Mouse (Mus musculus): ENCODE data around the gene Bcl3. TPM values are rescaled to one million over a fixed set of nuclear protein-coding genes. Genes with fewer than 3 reads are reported as not detected.

Gene Bcl3
- polyA plus RNA-seq, 1 experiment: 14.4 TPM

DNA sequence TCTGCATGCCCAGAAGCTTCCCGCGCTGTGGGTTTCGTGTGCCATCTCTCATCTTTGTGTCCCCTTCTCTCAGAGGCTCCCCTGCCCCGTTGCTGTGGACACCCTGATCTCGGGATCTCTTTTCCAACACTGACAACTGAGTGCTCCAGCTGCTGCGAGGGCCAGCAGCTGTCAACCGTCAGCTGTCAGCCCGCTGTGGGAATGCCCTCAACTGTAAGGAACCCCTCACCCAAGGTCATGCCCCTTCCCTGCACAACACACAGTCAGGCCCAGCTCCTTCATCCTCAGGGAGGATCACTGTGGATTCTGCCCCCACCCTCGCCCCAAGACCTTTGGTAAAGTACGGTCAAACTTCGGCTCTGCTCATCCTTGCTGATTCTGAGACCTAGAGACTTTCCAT is 60.3 kb downstream of the Bcl3 start:
- no peak for DNase-seq
- Histone ChIP-seq H3K27me3 (replicated peaks; ENCODE audit: control insufficient read depth, insufficient read depth, low read length) (no peaks in the 10 kb centered on the region), H3K36me3 (ENCODE audit: control insufficient read depth, insufficient read depth, low read length) (no peaks in the 10 kb centered on the region; the same call in 1 of the 2 replicates), H3K4me3 (ENCODE audit: insufficient read depth, low read depth, low read length) (no peak overlapping the region), H3K27ac (ENCODE audit: insufficient read depth, low read depth, low read length) (no peak overlapping the region), H3K4me1 (ENCODE audit: control insufficient read depth, insufficient read depth, low read length) (no peaks in the 10 kb centered on the region)
- no peak for TF ChIP-seq CTCF (conservative IDR thresholded peaks at IDR 0.05; ENCODE audit: insufficient read depth, insufficient read length, low read depth, low read length)
- TF ChIP-seq POLR2A (IDR thresholded peaks at IDR 0.05; ENCODE audit: low read depth, low read length): no peak
- WGBS: 68% methylated on average over 11 of the region's 11 CpGs

DNA sequence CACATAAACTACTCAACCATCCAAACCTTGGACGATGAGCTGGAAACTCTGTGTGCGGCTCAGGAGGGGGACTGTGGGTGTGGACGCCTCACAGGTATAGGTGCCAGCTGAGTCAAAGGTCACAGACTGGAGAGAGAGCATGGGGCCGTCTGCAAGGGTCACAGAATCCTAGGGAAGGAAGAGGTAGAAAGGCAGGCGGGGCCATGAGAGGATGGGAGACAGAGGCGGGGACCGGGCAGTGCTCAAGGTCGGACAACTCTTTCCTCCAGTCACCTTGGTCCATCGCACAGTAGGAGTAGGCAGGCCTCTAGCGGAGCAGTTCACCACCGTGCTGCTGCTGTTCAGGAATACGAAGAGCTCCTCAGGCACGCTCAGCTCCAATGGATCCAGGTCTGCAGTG is 62.5 kb downstream of the Bcl3 start:
- no peaks in the 10 kb centered on the region for H3K27me3 ChIP-seq (replicated peaks; ENCODE audit: control insufficient read depth, insufficient read depth, low read length)
- H3K27ac ChIP-seq (ENCODE audit: insufficient read depth, low read depth, low read length): 0 out of 2 replicates have a peak overlapping the region, but pooled peaks have one; percentile 5
- WGBS: 46% methylated on average over 13 of the region's 13 CpGs
- no peaks in the 10 kb centered on the region; the same call in 1 of the 2 replicates for H3K36me3 ChIP-seq (ENCODE audit: control insufficient read depth, insufficient read depth, low read length)
- peak; percentile 48 for DNase-seq
- H3K4me1 ChIP-seq (ENCODE audit: control insufficient read depth, insufficient read depth, low read length): 0 out of 2 replicates have a peak, but pooled peaks cover 3% of the 10 kb centered on the region
- TF ChIP-seq POLR2A (IDR thresholded peaks at IDR 0.05; ENCODE audit: low read depth, low read length) (no peak), CTCF (conservative IDR thresholded peaks at IDR 0.05; ENCODE audit: insufficient read depth, insufficient read length, low read depth, low read length) (no peak)
- no peak overlapping the region for H3K4me3 ChIP-seq (ENCODE audit: insufficient read depth, low read depth, low read length)

- no peak overlapping the region for H3K27ac ChIP-seq (ENCODE audit: insufficient read depth, low read depth, low read length)
- no peaks in the 10 kb centered on the region; the same call in 1 of the 2 replicates for H3K36me3 ChIP-seq (ENCODE audit: control insufficient read depth, insufficient read depth, low read length)
- no peaks in the 10 kb centered on the region for H3K27me3 ChIP-seq (replicated peaks; ENCODE audit: control insufficient read depth, insufficient read depth, low read length)
- H3K4me1 ChIP-seq (ENCODE audit: control insufficient read depth, insufficient read depth, low read length): 0 out of 2 replicates have a peak, but pooled peaks cover 3% of the 10 kb centered on the region
- TF ChIP-seq POLR2A (IDR thresholded peaks at IDR 0.05; ENCODE audit: low read depth, low read length) (no peak), CTCF (conservative IDR thresholded peaks at IDR 0.05; ENCODE audit: insufficient read depth, insufficient read length, low read depth, low read length) (no peak)
- 92% methylated on average over 13 of the region's 13 CpGs for WGBS
- no peak overlapping the region for H3K4me3 ChIP-seq (ENCODE audit: insufficient read depth, low read depth, low read length)
- no peak for DNase-seq
Observed at GRCm38 (mm10) chr7:19758623-19759022, 63.9 kb downstream of the Bcl3 start.

Other genes with a start within 250 kb of the Bcl3 start
- gene Zfp296, start 245.5 kb downstream of the Bcl3 start, polyA plus RNA-seq (2012; rRNA removed): 2.7 and 3.3 TPM in 2 replicates
- 143 and 149 TPM in 2 replicates for gene Gemin7, start 245.2 kb downstream of the Bcl3 start, polyA plus RNA-seq (2012; rRNA removed)
- 29.0 and 54.8 TPM in 2 replicates for gene Clasrp, start 218.3 kb downstream of the Bcl3 start, polyA plus RNA-seq (2012; rRNA removed)
- gene Relb, start 193.3 kb downstream of the Bcl3 start, polyA plus RNA-seq (2012; rRNA removed): 10.4 and 13.3 TPM in 2 replicates
- 144 and 182 TPM in 2 replicates for gene Clptm1, start 157.7 kb downstream of the Bcl3 start, polyA plus RNA-seq (2012; rRNA removed)
- 0.42 and 0.57 TPM in 2 replicates for gene Apoc2, start 144.8 kb downstream of the Bcl3 start, polyA plus RNA-seq (2012; rRNA removed)
- not detected in 2 replicates for gene Gm44805, start 141.3 kb downstream of the Bcl3 start, polyA plus RNA-seq (2012; rRNA removed)
- 0.29 TPM in 1 of 2 replicates, not detected in the other for gene Apoc4, start 141.3 kb downstream of the Bcl3 start, polyA plus RNA-seq (2012; rRNA removed)
- 12.2 and 16.5 TPM in 2 replicates for gene Apoc1, start 130.1 kb downstream of the Bcl3 start, polyA plus RNA-seq (2012; rRNA removed)
- gene Apoe, start 123.6 kb downstream of the Bcl3 start, polyA plus RNA-seq (2012; rRNA removed): 922 and 939 TPM in 2 replicates
- gene Tomm40, start 107.3 kb downstream of the Bcl3 start, polyA plus RNA-seq (2012; rRNA removed): 83.9 and 86.3 TPM in 2 replicates
- gene Nectin2, start 72.3 kb downstream of the Bcl3 start, polyA plus RNA-seq (2012; rRNA removed): 44.5 and 47.7 TPM in 2 replicates
- gene Bcam, start 51.8 kb downstream of the Bcl3 start, polyA plus RNA-seq (2012; rRNA removed): 237 and 272 TPM in 2 replicates
- 24.4 and 32.6 TPM in 2 replicates for gene Cblc, start 26.0 kb downstream of the Bcl3 start, polyA plus RNA-seq (2012; rRNA removed)
- gene Gm19345, start 29.2 kb upstream of the Bcl3 start, polyA plus RNA-seq (2012; rRNA removed): 0.12 TPM in 1 of 2 replicates, not detected in the other
- gene Ceacam16, start 38.5 kb upstream of the Bcl3 start, polyA plus RNA-seq (2012; rRNA removed): 0.14 and 0.16 TPM in 2 replicates
- gene Ceacam19, start 65.2 kb upstream of the Bcl3 start, polyA plus RNA-seq (2012; rRNA removed): 0.11 and 0.25 TPM in 2 replicates
- gene Pvr, start 98.4 kb upstream of the Bcl3 start, polyA plus RNA-seq (2012; rRNA removed): 10.9 and 12.3 TPM in 2 replicates
- gene Igsf23, start 128.0 kb upstream of the Bcl3 start, polyA plus RNA-seq (2012; rRNA removed): 0.14 and 0.31 TPM in 2 replicates
- 0.03 TPM in 1 of 2 replicates, not detected in the other for gene Ceacam20, start 142.6 kb upstream of the Bcl3 start, polyA plus RNA-seq (2012; rRNA removed)
- not detected in 2 replicates for gene Nlrp9b, start 168.7 kb upstream of the Bcl3 start, polyA plus RNA-seq (2012; rRNA removed)

Data from kidney, adult 2 months (tissue).